Mouse (Mus musculus) midbrain, embryonic 12.5 days (tissue): ENCODE measurements around the gene Rpl41. TPM values are rescaled to one million over a fixed set of nuclear protein-coding genes. Genes with fewer than 3 reads are reported as not detected.
A peak's percentile ranks its signal among the peaks of the same experiment; 100 is the strongest.
"Not testable (repeated sequence)": the region's sequence is repeated elsewhere in the genome, so short reads cannot be mapped to it uniquely, and the experiment has no call there.

Experiments
- ATAC-seq: fragments of 200-750 bp; cut with Nextera tagmentation; 2 replicates; pipeline ENCODE4 v1.8.0; 2017; ENCODE audit warnings: low read depth, moderate TSS enrichment, moderate library complexity; ENCODE audit not compliant: low FRiP score
- H3K27ac ChIP-seq: fragments of 300-500 bp; sonication (generic); replicated peaks from 2 replicates; pipeline ENCODE4 v1.5.1; 2016; ENCODE audit warnings: mild to moderate bottlenecking
- H3K27me3 ChIP-seq: fragments of 300-500 bp; sonication (generic); 2 replicates; pipeline ENCODE4 v1.6.1; 2016; ENCODE audit warnings: mild to moderate bottlenecking
- H3K36me3 ChIP-seq: fragments of 300-500 bp; sonication (generic); 2 replicates; pipeline ENCODE4 v1.6.1; 2016
- H3K4me1 ChIP-seq: fragments of 300-500 bp; sonication (generic); 2 replicates; pipeline ENCODE4 v1.6.1; 2016
- H3K4me2 ChIP-seq: fragments of 300-500 bp; sonication (generic); replicated peaks from 2 replicates; pipeline ENCODE4 v1.6.1; 2016; ENCODE audit warnings: mild to moderate bottlenecking, moderate library complexity
- H3K4me3 ChIP-seq: fragments of 300-500 bp; sonication (generic); 2 replicates; pipeline ENCODE4 v1.5.1; 2016; ENCODE audit warnings: mild to moderate bottlenecking
- H3K9ac ChIP-seq: fragments of 300-500 bp; sonication (generic); replicated peaks from 2 replicates; pipeline ENCODE4 v1.6.1; 2016; ENCODE audit warnings: mild to moderate bottlenecking, moderate library complexity
- H3K9me3 ChIP-seq: fragments of 300-500 bp; sonication (generic); 2 replicates; pipeline ENCODE4 v1.6.1; 2016; ENCODE audit warnings: mild to moderate bottlenecking
- WGBS: fragments of 180-500 bp; shearing (Covaris S2); methylation state at CpG from one replicate; pipeline ENCODE4 v1.1.7; 2016; 5-methylcytosine and 5-hydroxymethylcytosine counted together
- polyA plus RNA-seq: library from polyadenylated mRNA; unstranded; fragments of >200 nt; fragmentation: Nextera tagmentation; extraction: Ambion mirVana; gene quantifications from 2 replicates; pipeline ENCODE4 v1.2.1, GENCODE M21; 2016

The Rpl41 gene
- polyA plus RNA-seq, 1 experiment from 2014 or later: 2,391 TPM

GRCm38 (mm10) chr10:128550144-128550823 is 1.2 kb upstream of the Rpl41 start:
- not testable (repeated sequence) for H3K9ac ChIP-seq, ATAC-seq, H3K27me3 ChIP-seq, H3K27ac ChIP-seq, H3K4me2 ChIP-seq, H3K9me3 ChIP-seq, H3K4me3 ChIP-seq, H3K36me3 ChIP-seq
- H3K4me1 ChIP-seq: peaks cover 14% of the 10 kb centered on the region
- 92% methylated on average over 11 of the region's 11 CpGs for WGBS

- not testable (repeated sequence) for H3K4me3 ChIP-seq, H3K4me2 ChIP-seq, H3K27me3 ChIP-seq, H3K27ac ChIP-seq, H3K9ac ChIP-seq, ATAC-seq, H3K9me3 ChIP-seq, H3K36me3 ChIP-seq
- H3K4me1 ChIP-seq: peaks cover 14% of the 10 kb centered on the region
- WGBS: 67% methylated on average over 6 of the region's 6 CpGs
Measured at GRCm38 (mm10) chr10:128549682-128550057, 565 bp upstream of the Rpl41 start.

DNA sequence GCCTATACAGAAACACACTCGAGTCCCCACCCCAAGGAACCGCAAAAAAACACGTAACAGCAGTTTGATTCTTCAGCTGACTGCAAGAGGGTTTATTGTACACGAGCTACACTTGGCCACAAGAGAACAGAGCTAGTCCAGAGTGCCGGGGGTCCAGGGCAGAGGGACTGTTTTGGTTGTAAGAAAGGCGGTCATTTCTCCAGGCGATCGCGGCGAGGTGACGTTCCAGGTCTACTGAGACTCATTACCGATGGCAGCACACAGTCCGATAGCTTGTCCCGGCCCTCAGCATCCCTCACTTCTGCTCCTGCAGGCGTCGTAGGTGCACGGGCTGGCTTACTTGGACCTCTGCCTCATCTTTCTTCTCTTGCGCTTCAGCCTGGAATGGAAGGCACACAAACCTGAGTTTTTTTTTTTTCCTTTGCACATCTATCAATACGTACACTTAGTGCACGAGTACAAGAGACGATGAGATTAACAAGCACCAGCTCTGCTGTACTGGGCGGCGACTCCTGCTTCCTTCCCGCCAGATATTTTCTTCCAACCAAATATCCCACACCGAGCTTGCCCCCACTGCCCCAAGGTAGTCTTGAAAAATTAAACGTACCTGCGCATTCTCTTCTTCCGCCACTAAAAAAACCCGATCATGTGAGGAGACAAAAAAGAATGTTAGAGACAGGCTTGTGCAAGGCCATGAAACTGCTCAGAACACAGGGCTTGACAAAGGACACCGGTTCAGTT is 884 bp downstream of the Rpl41 start:
- H3K9ac ChIP-seq: peak overlapping the region; percentile 81
- peak overlapping the region; percentile 61 for H3K4me3 ChIP-seq
- not testable (repeated sequence) for H3K27me3 ChIP-seq, H3K9me3 ChIP-seq
- peak overlapping the region; percentile 96 for H3K27ac ChIP-seq
- 3% methylated on average over 30 of the region's 30 CpGs for WGBS
- peaks cover 23% of the 10 kb centered on the region for H3K36me3 ChIP-seq
- H3K4me1 ChIP-seq: peaks cover 18% of the 10 kb centered on the region
- H3K4me2 ChIP-seq: peak overlapping the region; percentile 76
- peak; percentile 2; the same call in 1 of the 2 replicates for ATAC-seq

- under 1% methylated on average over 49 of the region's 50 CpGs for WGBS
- H3K9ac ChIP-seq: peak within 1 kb of the TSS; percentile 81
- H3K4me3 ChIP-seq: peak within 1 kb of the TSS; percentile 61
- H3K4me2 ChIP-seq: peak within 1 kb of the TSS; percentile 76
- peaks cover 31% of the 10 kb centered on the region for H3K36me3 ChIP-seq
- no peaks in the 10 kb centered on the region for H3K27me3 ChIP-seq
- peak; percentile 90 for ATAC-seq
- H3K4me1 ChIP-seq: peaks cover 21% of the 10 kb centered on the region
- H3K9me3 ChIP-seq: no peaks in the 10 kb centered on the region
- H3K27ac ChIP-seq: peak within 1 kb of the TSS; percentile 96
Measured at GRCm38 (mm10) chr10:128547361-128548032, 1.6 kb downstream of the Rpl41 start, which contains the start of gene Zc3h10. Gene Zc3h10 (minus strand): TSS chr10:128547774.

DNA sequence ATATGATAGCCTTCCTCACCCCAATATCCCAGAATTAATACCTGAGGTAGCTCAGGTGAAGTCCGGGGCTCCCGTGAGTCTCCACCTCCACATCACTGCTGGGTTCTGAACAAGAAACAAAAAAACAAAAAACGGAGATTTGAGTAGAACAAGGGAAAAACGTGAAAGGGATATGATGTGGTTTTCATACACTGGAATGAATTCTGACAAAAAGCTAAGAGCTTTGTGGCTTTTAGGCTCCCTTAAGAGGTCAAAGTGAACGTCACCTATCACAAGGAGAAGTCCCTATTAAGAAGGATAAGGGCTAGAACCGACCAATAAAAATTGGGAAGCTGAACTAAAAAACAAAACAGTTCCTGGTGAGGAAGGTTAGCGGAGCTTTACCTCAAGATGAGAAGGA is 2.3 kb downstream of the Rpl41 start:
- no peak for ATAC-seq
- Histone ChIP-seq H3K27ac (peak overlapping the region; percentile 96), H3K9me3 (no peaks in the 10 kb centered on the region), H3K4me2 (peak overlapping the region; percentile 76), H3K4me3 (peak overlapping the region; percentile 61), H3K9ac (peak overlapping the region; percentile 68), H3K27me3 (no peaks in the 10 kb centered on the region), H3K36me3 (peaks cover 37% of the 10 kb centered on the region), H3K4me1 (peaks cover 21% of the 10 kb centered on the region)
- 30% methylated on average over 7 of the region's 7 CpGs for WGBS

DNA sequence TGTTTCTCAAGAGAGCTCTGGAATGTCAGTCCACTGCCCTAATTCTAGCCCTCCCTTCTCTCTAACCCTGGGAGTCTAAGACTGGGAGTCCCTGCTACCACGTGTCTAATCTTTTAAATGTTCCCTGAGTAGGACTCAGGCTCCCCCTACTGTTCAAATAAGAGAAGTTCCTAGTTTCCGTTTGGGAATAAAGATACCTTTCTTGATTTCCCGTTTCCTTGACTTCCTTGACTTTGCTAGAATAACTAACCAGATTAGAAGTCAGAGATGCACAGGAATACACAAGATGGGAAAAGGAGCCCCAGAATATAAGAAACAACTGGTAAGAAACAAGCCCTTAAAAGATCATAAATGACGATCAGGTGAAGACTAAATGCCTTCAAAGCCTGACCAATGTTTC is 2.7 kb downstream of the Rpl41 start:
- no peaks in the 10 kb centered on the region for H3K9me3 ChIP-seq
- H3K4me3 ChIP-seq: peak overlapping the region; percentile 61
- ATAC-seq: no peak
- peak overlapping the region; percentile 68; the same call in 1 of the 2 replicates for H3K9ac ChIP-seq
- peaks cover 39% of the 10 kb centered on the region for H3K36me3 ChIP-seq
- H3K4me2 ChIP-seq: peak overlapping the region; percentile 76
- 14% methylated on average over 4 of the region's 4 CpGs for WGBS
- H3K27me3 ChIP-seq: no peaks in the 10 kb centered on the region
- H3K27ac ChIP-seq: peak overlapping the region; percentile 96
- peaks cover 21% of the 10 kb centered on the region for H3K4me1 ChIP-seq

DNA sequence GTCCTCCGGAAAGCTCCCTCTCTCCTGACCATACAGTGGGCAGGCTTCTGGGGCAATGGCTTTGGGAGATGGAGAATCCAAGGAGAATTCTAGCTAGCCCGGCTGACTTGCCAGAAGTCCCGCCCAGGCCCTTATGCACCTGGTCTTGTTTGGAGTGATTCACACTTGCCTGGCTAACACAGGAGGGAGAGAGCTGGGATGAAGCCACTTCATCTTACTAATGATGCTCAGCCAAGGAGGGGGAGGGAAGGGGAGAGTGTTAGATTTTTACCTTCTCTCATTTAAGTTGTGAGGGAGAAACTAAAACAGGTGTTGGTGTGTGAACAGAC is 3.6 kb downstream of the Rpl41 start:
- Histone ChIP-seq H3K27me3 (no peaks in the 10 kb centered on the region), H3K27ac (no peak overlapping the region), H3K9ac (no peak overlapping the region), H3K4me3 (no peak overlapping the region), H3K9me3 (no peaks in the 10 kb centered on the region), H3K4me1 (peaks cover 21% of the 10 kb centered on the region), H3K36me3 (peaks cover 45% of the 10 kb centered on the region), H3K4me2 (no peak overlapping the region)
- 94% methylated on average over 3 of the region's 3 CpGs for WGBS
- no peak for ATAC-seq

DNA sequence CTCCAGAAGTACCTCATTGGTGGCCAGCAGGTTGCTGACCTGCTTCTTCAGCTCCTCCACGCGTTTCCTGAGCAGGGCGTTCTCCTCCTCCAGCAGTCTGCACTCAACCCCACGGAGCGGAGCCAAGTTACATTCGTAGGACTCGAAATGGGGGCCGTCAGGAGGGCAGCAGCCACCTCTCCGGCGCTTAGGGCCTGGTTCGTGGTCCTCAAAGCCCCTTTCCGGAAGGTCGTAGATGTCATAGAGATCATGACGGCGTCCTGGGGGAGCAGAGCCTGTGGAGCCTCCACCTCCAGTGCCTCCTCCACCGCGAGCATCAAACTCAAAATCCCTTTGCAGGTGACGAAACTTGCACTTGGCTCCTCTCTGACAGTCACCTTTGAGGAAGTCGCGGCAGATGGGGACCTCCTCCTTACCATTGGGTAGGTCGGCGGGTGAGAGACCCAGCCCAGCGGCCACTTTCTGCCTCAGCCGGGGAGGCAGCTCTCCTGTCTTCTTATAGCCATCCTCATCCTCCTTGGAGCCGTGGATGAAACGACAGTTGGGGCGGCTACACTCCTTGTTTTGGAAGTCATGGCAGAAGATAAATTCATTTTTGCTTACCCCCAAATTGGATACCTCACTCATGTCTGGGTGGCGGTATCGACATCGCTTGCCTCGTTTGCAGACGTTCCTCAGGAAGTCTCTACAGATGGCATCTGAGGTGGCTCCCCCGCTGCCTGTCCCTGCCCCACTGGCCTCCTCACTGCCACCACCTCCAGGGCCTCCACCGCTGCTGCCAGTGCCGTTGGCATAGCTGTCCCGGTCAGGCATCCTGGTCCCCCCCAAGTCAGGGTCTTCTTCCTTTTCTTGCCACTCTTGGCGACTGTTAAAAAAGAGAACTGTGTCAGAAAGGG is 4.2 kb downstream of the Rpl41 start:
- Histone ChIP-seq H3K9ac (no peak overlapping the region), H3K4me2 (no peak overlapping the region), H3K4me3 (no peak overlapping the region), H3K27ac (no peak overlapping the region), H3K4me1 (peaks cover 21% of the 10 kb centered on the region), H3K9me3 (no peaks in the 10 kb centered on the region), H3K27me3 (no peaks in the 10 kb centered on the region), H3K36me3 (peaks cover 45% of the 10 kb centered on the region)
- 95% methylated on average over 37 of the region's 37 CpGs for WGBS
- no peak for ATAC-seq

DNA sequence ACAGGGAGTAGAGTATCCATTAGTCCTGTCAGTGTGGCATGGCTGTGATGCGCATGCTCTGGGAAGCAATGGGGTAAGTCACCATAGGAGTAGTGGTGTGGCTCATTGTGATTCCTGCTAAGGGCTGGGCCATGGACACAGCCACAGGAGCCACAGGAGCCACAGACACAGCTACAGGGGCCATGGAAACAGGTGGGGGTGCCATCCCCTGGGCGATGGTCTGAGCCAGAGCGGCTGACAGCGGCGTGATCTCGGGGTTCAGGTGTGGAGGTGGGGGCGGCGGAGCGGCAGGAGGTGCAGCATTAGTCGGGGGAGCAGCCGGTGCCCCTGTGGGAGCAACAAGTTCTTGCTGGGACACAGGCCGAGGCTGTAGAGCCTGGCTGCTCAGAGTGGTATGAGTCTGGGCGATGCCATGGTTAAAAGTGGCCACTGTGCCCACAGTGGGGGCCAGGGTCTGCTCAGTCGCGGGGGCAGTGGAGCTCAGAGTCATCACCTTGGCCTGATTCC is 4.9 kb downstream of the Rpl41 start:
- Histone ChIP-seq H3K27ac (no peak overlapping the region), H3K9me3 (no peaks in the 10 kb centered on the region), H3K36me3 (peaks cover 45% of the 10 kb centered on the region), H3K9ac (no peak overlapping the region), H3K4me2 (no peak overlapping the region), H3K4me1 (peaks cover 21% of the 10 kb centered on the region), H3K27me3 (no peaks in the 10 kb centered on the region), H3K4me3 (no peak overlapping the region)
- no peak for ATAC-seq
- 96% methylated on average over 15 of the region's 15 CpGs for WGBS

GRCm38 (mm10) chr10:128543100-128543499 is 6.0 kb downstream of the Rpl41 start:
- Histone ChIP-seq H3K4me3 (no peak overlapping the region), H3K27ac (no peak overlapping the region), H3K9me3 (no peaks in the 10 kb centered on the region), H3K27me3 (no peaks in the 10 kb centered on the region), H3K4me1 (peaks cover 21% of the 10 kb centered on the region), H3K36me3 (peaks cover 45% of the 10 kb centered on the region), H3K4me2 (no peak overlapping the region), H3K9ac (no peak overlapping the region)
- 77% methylated on average over 2 of the region's 2 CpGs for WGBS
- ATAC-seq: no peak

GRCm38 (mm10) chr10:128538340-128538870 is 10.7 kb downstream of the Rpl41 start:
- Histone ChIP-seq H3K27ac (no peak overlapping the region), H3K9me3 (no peaks in the 10 kb centered on the region), H3K4me2 (no peak overlapping the region), H3K36me3 (peaks cover 23% of the 10 kb centered on the region), H3K4me3 (no peak overlapping the region), H3K4me1 (0 out of 2 replicates have a peak, but pooled peaks cover 5% of the 10 kb centered on the region), H3K9ac (no peak overlapping the region), H3K27me3 (no peaks in the 10 kb centered on the region)
- 88% methylated on average over 1 of the region's 1 CpGs for WGBS
- ATAC-seq: no peak
